Mouse (Mus musculus) limb, embryonic 14.5 days (tissue): ENCODE data around the gene Cfap100. TPM values are rescaled to one million over a fixed set of nuclear protein-coding genes. Genes with fewer than 3 reads are reported as not detected.
A peak's percentile ranks its signal among the peaks of the same experiment; 100 is the strongest.

Source experiments
- ATAC-seq: fragments of 200-750 bp; cut with Nextera tagmentation; 2 replicates; pipeline ENCODE4 v1.8.0; 2017; ENCODE audit warnings: low read depth, moderate number of reproducible peaks, moderate TSS enrichment; ENCODE audit not compliant: low FRiP score
- DNase-seq: peaks from one replicate; pipeline ENCODE4 v3.0.0-alpha.2; 2015; ENCODE audit warnings: low spot score
- H3K27ac ChIP-seq: fragments of 300-500 bp; sonication (generic); replicated peaks from 2 replicates; pipeline ENCODE4 v1.5.1; 2014; ENCODE audit warnings: low read depth, mild to moderate bottlenecking, low read length, moderate library complexity, mixed read lengths
- H3K27me3 ChIP-seq: fragments of 300-500 bp; sonication (generic); 2 replicates; pipeline ENCODE4 v1.6.1; 2014; ENCODE audit warnings: low read length, mixed read lengths; ENCODE audit not compliant: control insufficient read depth, insufficient read depth
- H3K36me3 ChIP-seq: fragments of 300-500 bp; sonication (generic); 2 replicates; pipeline ENCODE4 v1.6.1; 2014; ENCODE audit warnings: mild to moderate bottlenecking, low read length, moderate library complexity, mixed read lengths; ENCODE audit not compliant: control insufficient read depth, insufficient read depth
- H3K4me1 ChIP-seq: fragments of 300-500 bp; sonication (generic); 2 replicates; pipeline ENCODE4 v1.6.1; 2014; ENCODE audit warnings: antibody characterized with exemption, low read length, mixed read lengths; ENCODE audit not compliant: control insufficient read depth, insufficient read depth
- H3K4me2 ChIP-seq: fragments of 300-500 bp; sonication (generic); replicated peaks from 2 replicates; pipeline ENCODE4 v1.6.1; 2014; ENCODE audit warnings: low read depth, mild to moderate bottlenecking, low read length, moderate library complexity; ENCODE audit not compliant: severe bottlenecking
- H3K4me3 ChIP-seq: fragments of 300-500 bp; sonication (generic); replicated peaks from 2 replicates; pipeline ENCODE4 v1.5.1; 2014; ENCODE audit warnings: low read length
- H3K9ac ChIP-seq: fragments of 300-500 bp; sonication (generic); 2 replicates; pipeline ENCODE4 v1.6.1; 2014; ENCODE audit warnings: mild to moderate bottlenecking, low read depth, low read length, moderate library complexity; ENCODE audit not compliant: severe bottlenecking
- H3K9me3 ChIP-seq: fragments of 300-500 bp; sonication (generic); 2 replicates; pipeline ENCODE4 v1.6.1; 2016; ENCODE audit warnings: low read length; ENCODE audit not compliant: control insufficient read depth
- POLR2A ChIP-seq: fragments of 200-500 bp; IDR thresholded peaks from 2 replicates; pipeline ENCODE4 v1.8.0; 2012; ENCODE audit warnings: inconsistent platforms, mild to moderate bottlenecking, moderate library complexity, borderline replicate concordance; ENCODE audit not compliant: insufficient read depth, insufficient read length; ENCODE audit errors: extremely low read depth
- WGBS: fragments of 180-500 bp; shearing (Covaris S2); extraction: QIAGEN DNeasy Blood & Tissue Kit; methylation state at CpG from one replicate; pipeline ENCODE4 v1.1.7; 2014; 5-methylcytosine and 5-hydroxymethylcytosine counted together
- polyA plus RNA-seq, 2 experiments: library from polyadenylated mRNA; depleted of rRNA in 1 of 2; stranded (reverse) in 1 of 2; unstranded in 1 of 2; fragments of >200 nt; fragmentation: Nextera tagmentation in 1 of 2; extraction: Ambion mirVana in 1 of 2; gene quantifications; 2 replicates each; pipeline versions ENCODE4 v1.2.1 to v1.2.3; 2012 to 2014

The Cfap100 gene
- polyA plus RNA-seq, 2 experiments = 1.0 to 1.1 TPM

GRCm38 (mm10) chr6:90473630-90474360, 45.2 kb upstream of the Cfap100 start:
- Histone ChIP-seq H3K9me3 (no peaks in the 10 kb centered on the region), H3K4me2 (no peak overlapping the region), H3K27me3 (no peaks in the 10 kb centered on the region), H3K4me3 (no peak overlapping the region), H3K27ac (no peak overlapping the region), H3K36me3 (no peaks in the 10 kb centered on the region), H3K4me1 (peaks cover 9% of the 10 kb centered on the region), H3K9ac (no peak overlapping the region)
- no peak for DNase-seq
- no peak for TF ChIP-seq POLR2A
- no peak for ATAC-seq
- WGBS = 94% methylated on average over 24 of the region's 24 CpGs

DNA sequence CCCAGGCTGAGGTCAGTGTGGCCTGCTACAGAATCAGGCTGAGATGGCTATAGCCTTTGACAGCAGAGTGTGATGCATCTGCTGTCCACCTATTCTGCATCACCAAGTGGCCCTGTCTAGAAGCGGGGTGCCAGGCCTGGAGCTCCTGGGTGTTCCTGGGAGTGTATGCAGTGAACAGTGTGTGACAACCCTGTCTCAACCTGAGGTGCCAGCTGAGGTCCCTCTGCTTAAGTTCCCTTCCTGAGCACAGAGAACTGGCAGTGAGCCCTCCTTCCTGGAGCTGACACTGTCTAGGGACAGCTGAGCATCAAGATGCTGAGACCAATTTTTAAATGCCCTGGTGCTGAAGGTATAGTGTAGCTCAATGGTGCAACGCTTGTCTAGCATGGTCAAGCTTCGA, 44.1 kb upstream of the Cfap100 start:
- peaks cover 9% of the 10 kb centered on the region for H3K4me1 ChIP-seq
- H3K9me3 ChIP-seq = no peaks in the 10 kb centered on the region
- H3K4me2 ChIP-seq = no peak overlapping the region
- WGBS = 88% methylated on average over 3 of the region's 3 CpGs
- H3K27me3 ChIP-seq = no peaks in the 10 kb centered on the region
- TF ChIP-seq POLR2A = no peak
- H3K36me3 ChIP-seq = no peaks in the 10 kb centered on the region
- no peak for ATAC-seq
- H3K9ac ChIP-seq = no peak overlapping the region
- DNase-seq = no peak
- no peak overlapping the region for H3K4me3 ChIP-seq
- no peak overlapping the region for H3K27ac ChIP-seq

DNA sequence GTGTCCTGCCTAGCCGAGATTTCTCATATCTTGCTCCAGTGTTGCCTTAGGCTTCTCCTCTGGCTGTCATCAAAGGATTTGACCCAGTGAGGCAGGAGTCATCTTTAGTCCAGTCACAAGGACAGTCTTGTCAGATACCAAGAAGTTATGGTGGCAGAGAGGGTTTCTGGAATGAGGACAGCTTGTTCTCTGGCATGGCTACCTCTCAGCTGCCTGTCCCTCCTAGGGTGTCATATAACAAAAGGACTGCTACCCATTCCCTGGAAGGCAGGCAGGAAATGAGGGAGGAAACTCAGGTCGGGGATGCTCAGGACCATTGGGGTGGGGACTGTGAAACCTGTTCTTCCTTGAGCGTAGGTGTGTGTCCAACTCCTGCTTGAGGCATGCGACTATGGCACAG, 43.5 kb upstream of the Cfap100 start:
- Histone ChIP-seq H3K4me2 (no peak overlapping the region), H3K36me3 (no peaks in the 10 kb centered on the region), H3K27ac (no peak overlapping the region), H3K27me3 (no peaks in the 10 kb centered on the region), H3K9me3 (no peaks in the 10 kb centered on the region), H3K4me1 (peaks cover 9% of the 10 kb centered on the region), H3K4me3 (no peak overlapping the region), H3K9ac (no peak overlapping the region)
- TF ChIP-seq POLR2A = no peak
- ATAC-seq (no peak), DNase-seq (no peak)
- 60% methylated on average over 4 of the region's 4 CpGs for WGBS

DNA sequence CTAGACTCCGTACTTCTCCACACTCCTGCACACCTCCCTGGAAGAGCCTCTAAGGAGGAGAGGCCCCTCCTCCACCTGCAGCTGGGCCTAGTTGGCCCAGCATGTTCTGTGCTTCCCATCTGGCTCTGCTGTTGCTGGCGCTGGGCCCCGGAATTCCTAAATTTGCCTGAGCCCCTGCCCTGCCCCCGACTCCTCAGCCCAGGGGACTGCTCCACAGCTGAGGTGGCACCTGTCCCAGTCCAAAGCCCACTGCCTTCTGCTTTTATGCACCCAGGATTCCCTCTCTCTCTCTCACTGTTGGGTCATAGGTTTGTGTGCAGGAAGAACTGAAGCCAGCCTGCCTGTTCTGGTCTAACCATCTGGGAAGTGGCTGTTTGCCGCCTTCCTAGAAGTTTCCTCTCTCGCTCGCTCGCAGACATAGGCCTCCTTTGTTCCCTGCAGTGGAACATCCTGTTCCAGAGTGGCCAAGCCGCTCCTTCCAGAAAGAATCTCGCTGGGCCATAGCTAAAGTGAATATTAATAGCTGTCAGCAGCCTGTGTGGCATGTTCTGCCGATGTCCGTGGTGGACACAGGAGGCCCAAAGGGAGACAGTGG, 42.4 kb upstream of the Cfap100 start:
- H3K4me3 ChIP-seq = no peak overlapping the region
- H3K27ac ChIP-seq = peak overlapping the region; percentile 72
- H3K27me3 ChIP-seq = no peaks in the 10 kb centered on the region
- peak; percentile 61 for ATAC-seq
- DNase-seq = peak; percentile 64
- no peaks in the 10 kb centered on the region for H3K36me3 ChIP-seq
- 32% methylated on average over 12 of the region's 12 CpGs for WGBS
- H3K9me3 ChIP-seq = no peaks in the 10 kb centered on the region
- no peak overlapping the region for H3K4me2 ChIP-seq
- no peak for TF ChIP-seq POLR2A
- peak overlapping the region; percentile 3; the same call in 1 of the 2 replicates for H3K9ac ChIP-seq
- peaks cover 9% of the 10 kb centered on the region for H3K4me1 ChIP-seq

GRCm38 (mm10) chr6:90470255-90470654, 41.7 kb upstream of the Cfap100 start:
- H3K36me3 ChIP-seq = no peaks in the 10 kb centered on the region
- H3K9me3 ChIP-seq = no peaks in the 10 kb centered on the region
- DNase-seq (no peak), ATAC-seq (no peak)
- H3K27me3 ChIP-seq = no peaks in the 10 kb centered on the region
- peak overlapping the region; percentile 72; the same call in 1 of the 2 replicates for H3K27ac ChIP-seq
- 73% methylated on average over 2 of the region's 2 CpGs for WGBS
- H3K4me3 ChIP-seq = no peak overlapping the region
- H3K4me1 ChIP-seq = peaks cover 9% of the 10 kb centered on the region
- H3K9ac ChIP-seq = no peak overlapping the region
- H3K4me2 ChIP-seq = no peak overlapping the region
- TF ChIP-seq POLR2A = no peak
